Mouse (Mus musculus) cerebellum, adult 18-20 months (tissue): Measurements from ENCODE around the gene Srpk1.

Source experiments
- DNase-seq, 2 experiments: peaks; one replicate each; pipeline ENCODE4 v3.0.0; 2021

Gene Srpk1

GRCm38 (mm10) chr17:28622300-28622759 is at the start of gene Srpk1:
Gene Srpk1, minus strand, starts transcription at chr17:28622709.
- peak; percentile 94 to 96 for DNase-seq

- DNase-seq = no peak
These were observed 37.1 kb upstream of the Srpk1 start for GRCm38 (mm10) chr17:28659564-28659963.

GRCm38 (mm10) chr17:28657936-28658335 is 35.4 kb upstream of the Srpk1 start:
- no peak for DNase-seq

- DNase-seq = no peak
These were observed 27.8 kb upstream of the Srpk1 start for GRCm38 (mm10) chr17:28650268-28650667.

GRCm38 (mm10) chr17:28648607-28649370 is 26.3 kb upstream of the Srpk1 start:
- peak; percentile 33 to 35 for DNase-seq

GRCm38 (mm10) chr17:28646221-28646620 is 23.7 kb upstream of the Srpk1 start:
- no peak for DNase-seq

GRCm38 (mm10) chr17:28644112-28644511 is 21.6 kb upstream of the Srpk1 start:
- DNase-seq = no peak

GRCm38 (mm10) chr17:28643697-28644096 is 21.2 kb upstream of the Srpk1 start:
- no peak for DNase-seq

- no peak for DNase-seq
These were observed 17.6 kb upstream of the Srpk1 start for GRCm38 (mm10) chr17:28640113-28640512.

GRCm38 (mm10) chr17:28637711-28638690 is 15.5 kb upstream of the Srpk1 start:
- DNase-seq = peak in 1 of 2 experiments; percentile 22

GRCm38 (mm10) chr17:28635842-28636241 is 13.3 kb upstream of the Srpk1 start:
- DNase-seq = no peak

GRCm38 (mm10) chr17:28629125-28629524 is 6.6 kb upstream of the Srpk1 start:
- no peak for DNase-seq

- DNase-seq = no peak
These were observed 6.0 kb upstream of the Srpk1 start for GRCm38 (mm10) chr17:28628248-28629124.

- no peak for DNase-seq
These were observed 4.4 kb upstream of the Srpk1 start for GRCm38 (mm10) chr17:28626937-28627336.

- DNase-seq = no peak
These were observed 2.8 kb upstream of the Srpk1 start for GRCm38 (mm10) chr17:28625327-28625726.

- DNase-seq = no peak
These were observed 2.3 kb upstream of the Srpk1 start for GRCm38 (mm10) chr17:28624841-28625240.

- DNase-seq = peak in 1 of 2 experiments; percentile 41
These were observed 869 bp downstream of the Srpk1 start for GRCm38 (mm10) chr17:28621381-28622299.

GRCm38 (mm10) chr17:28618775-28619174 is 3.7 kb downstream of the Srpk1 start:
- no peak for DNase-seq

GRCm38 (mm10) chr17:28618124-28618523 is 4.4 kb downstream of the Srpk1 start:
- no peak for DNase-seq

GRCm38 (mm10) chr17:28617636-28618035 is 4.9 kb downstream of the Srpk1 start:
- DNase-seq = no peak

- no peak for DNase-seq
These were observed 7.2 kb downstream of the Srpk1 start for GRCm38 (mm10) chr17:28615332-28615731.
